15 mouse cellular contexts compared by ENCODE assay signal in the genomic region with DNA sequence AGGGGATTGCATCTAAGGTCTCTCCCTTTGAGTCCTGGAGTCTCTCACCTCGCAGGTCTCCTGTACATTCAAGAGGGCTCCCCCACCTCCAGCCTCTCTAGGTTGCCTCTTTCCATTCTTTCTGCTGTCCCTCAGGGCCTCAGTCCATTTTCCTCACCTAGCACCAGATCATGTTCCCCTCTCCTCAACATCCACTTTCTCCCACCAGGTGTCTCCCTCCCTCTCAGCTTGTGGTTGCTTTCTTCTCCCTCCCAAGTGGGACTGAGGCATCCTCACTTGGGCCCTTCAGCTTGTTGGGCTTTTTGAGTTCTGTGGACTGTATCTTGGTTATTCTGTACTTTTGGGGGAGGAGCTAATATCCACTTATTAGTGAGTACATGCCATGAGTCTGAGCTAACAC.
DNase-seq lines count a peak whose midpoint lies in the region; ATAC-seq and TF ChIP-seq lines count a peak whose summit lies in the region.
"Had no signal": no experiment of that assay in that cellular context is flagged by ENCODE, and none has a peak within 500 bp of the region (broad histone marks: within the 10 kb centered on the region; RNA-seq: fewer than 3 reads in every experiment).

No protein-coding gene starts in this region.

- no peak overlapping the region for H3K27ac ChIP-seq in liver, postnatal 0 days (ENCODE audit: low read depth)
- H3K27ac ChIP-seq in ES-E14 (ENCODE audit: insufficient read depth, low read depth, low read length, poor library complexity, severe bottlenecking) = no peak overlapping the region
- no peak overlapping the region for H3K27ac ChIP-seq in stomach, postnatal 0 days (replicated peaks)
- H3K27ac ChIP-seq: embryonic facial prominence, embryonic 15.5 days; hindbrain, embryonic 14.5 days had no signal

- no peaks in the 10 kb centered on the region for H3K9me3 ChIP-seq in liver, postnatal 0 days (ENCODE audit: low read length)
- H3K9me3 ChIP-seq in ES-E14 (ENCODE audit: control insufficient read depth, insufficient read depth, low read depth, low read length) = no peaks in the 10 kb centered on the region
- H3K9me3 ChIP-seq in stomach, postnatal 0 days (ENCODE audit: control insufficient read depth, low read length) = no peaks in the 10 kb centered on the region
- H3K9me3 ChIP-seq: embryonic facial prominence, embryonic 15.5 days had no signal

- H3K27me3 ChIP-seq in liver, postnatal 0 days (ENCODE audit: insufficient read depth, low read length) = no peaks in the 10 kb centered on the region
- no peaks in the 10 kb centered on the region for H3K27me3 ChIP-seq in stomach, postnatal 0 days (ENCODE audit: control insufficient read depth, insufficient read depth, low read length)
- H3K27me3 ChIP-seq: embryonic facial prominence, embryonic 15.5 days had no signal

- peak; percentile 3 for DNase-seq in adrenal gland, postnatal 14 days
- no peak for DNase-seq in adrenal gland, adult (ENCODE audit: inconsistent age in 2 of 2, low spot score in 1 of 2)
- DNase-seq in liver, postnatal 0 days = no peak
- no peak for DNase-seq in liver
- DNase-seq in ES-E14 (ENCODE audit: low read depth, low spot score) = peak; percentile 26
- DNase-seq in stomach, postnatal 0 days (ENCODE audit: low spot score) = no peak
- no peak for DNase-seq in gastrocnemius, postnatal 10 days
- DNase-seq in urinary bladder, adult 2 months (ENCODE audit: low spot score) = no peak
- DNase-seq: adrenal gland, postnatal 36 days; gastrocnemius, postnatal 25 days; kidney, postnatal 10 days; right cerebral cortex, postnatal 25 days had no signal

- ATAC-seq in liver, postnatal 0 days = no peak
- ATAC-seq in stomach, postnatal 0 days (ENCODE audit: low FRiP score, low TSS enrichment) = no peak
- ATAC-seq: forebrain, embryonic 14.5 days had no signal

- in situ Hi-C loops in ES-E14 (cut with MboI; ENCODE audit: low sequenced_read_pairs in 2 of 2, unreplicated experiment in 2 of 2) = no loop called here

- no peak for TF ChIP-seq EP300 in liver, postnatal 0 days (IDR thresholded peaks at IDR 0.05; ENCODE audit: low read depth)
- TF ChIP-seq EP300 in stomach, postnatal 0 days (optimal IDR thresholded peaks at IDR 0.05) = no peak

- no peaks in the 10 kb centered on the region for H3K36me3 ChIP-seq in liver, postnatal 0 days (replicated peaks; ENCODE audit: insufficient read depth, low read length)
- H3K36me3 ChIP-seq in ES-E14 (ENCODE audit: control insufficient read depth, insufficient read depth, low read length, poor library complexity, severe bottlenecking) = no peaks in the 10 kb centered on the region
- H3K36me3 ChIP-seq in stomach, postnatal 0 days (ENCODE audit: control insufficient read depth, insufficient read depth, low read length) = no peaks in the 10 kb centered on the region
- H3K36me3 ChIP-seq: embryonic facial prominence, embryonic 15.5 days had no signal

- H3K4me1 ChIP-seq in liver, postnatal 0 days (ENCODE audit: insufficient read depth) = no peaks in the 10 kb centered on the region
- H3K4me1 ChIP-seq in ES-E14 (ENCODE audit: control insufficient read depth in 2 of 2, insufficient read depth in 2 of 2, low read length in 2 of 2, poor library complexity in 1 of 2) = no peaks in the 10 kb centered on the region
- no peaks in the 10 kb centered on the region for H3K4me1 ChIP-seq in stomach, postnatal 0 days (replicated peaks; ENCODE audit: control insufficient read depth, insufficient read depth)
- H3K4me1 ChIP-seq: embryonic facial prominence, embryonic 15.5 days had no signal

- no peak overlapping the region for H3K4me3 ChIP-seq in liver, postnatal 0 days (ENCODE audit: low read depth, low read length)
- no peak overlapping the region for H3K4me3 ChIP-seq in ES-E14 (ENCODE audit: insufficient read depth in 1 of 2, low read depth in 1 of 2, low read length in 2 of 2, poor library complexity in 1 of 2, severe bottlenecking in 1 of 2)
- H3K4me3 ChIP-seq in stomach, postnatal 0 days (ENCODE audit: low read depth, low read length) = no peak overlapping the region
- H3K4me3 ChIP-seq: embryonic facial prominence, embryonic 15.5 days had no signal

- H3K9ac ChIP-seq in liver, postnatal 0 days (replicated peaks) = no peak overlapping the region
- H3K9ac ChIP-seq in ES-E14 (ENCODE audit: insufficient read depth, low read depth, low read length, poor library complexity, severe bottlenecking) = no peak overlapping the region
- H3K9ac ChIP-seq in stomach, postnatal 0 days (ENCODE audit: low read length) = no peak overlapping the region
- H3K9ac ChIP-seq: embryonic facial prominence, embryonic 15.5 days; hindbrain, embryonic 14.5 days had no signal

- WGBS in liver, postnatal 0 days (ENCODE audit: insufficient replicate concordance) = 45% methylated on average over 1 of the region's 1 CpGs
- 67% methylated on average over 1 of the region's 1 CpGs for WGBS in stomach, postnatal 0 days

- H3K4me2 ChIP-seq in liver, postnatal 0 days (ENCODE audit: low read depth, low read length) = no peak overlapping the region
- H3K4me2 ChIP-seq in stomach, postnatal 0 days (replicated peaks; ENCODE audit: low read depth) = no peak overlapping the region
- H3K4me2 ChIP-seq: embryonic facial prominence, embryonic 15.5 days; hindbrain, embryonic 14.5 days had no signal

- TF ChIP-seq CTCF in liver, postnatal 0 days (IDR thresholded peaks at IDR 0.05; ENCODE audit: low read depth) = peak; percentile 30
- TF ChIP-seq CTCF in stomach, postnatal 0 days (IDR thresholded peaks at IDR 0.05; ENCODE audit: low read depth) = peak; percentile 50

TF ChIP-seq in ES-E14, 5 proteins besides CTCF, POLR2A, EP300 and RAD21:
- no peak for TF ChIP-seq MAFK (IDR thresholded peaks at IDR 0.05; ENCODE audit: insufficient read depth, low read depth, low read length)
- TF ChIP-seq CHD2 (IDR thresholded peaks at IDR 0.05; ENCODE audit: low read depth, low read length) = no peak
- no peak for TF ChIP-seq HCFC1 (IDR thresholded peaks at IDR 0.05; ENCODE audit: borderline replicate concordance, insufficient read depth, low read length)
- peak; percentile 42; the same call in 1 of the 2 replicates for TF ChIP-seq ZC3H11A (IDR thresholded peaks at IDR 0.05; ENCODE audit: borderline replicate concordance, low read depth, low read length)

Comparison
In these comparisons a context has a peak if more than half of its experiments do, and no peak if none do; other contexts are left out.
1. DNase-seq: peak in adrenal gland, postnatal 14 days (single experiment) and ES-E14 (single experiment); none in adrenal gland, adult (0 of 2), liver, postnatal 0 days (single experiment), liver (single experiment), stomach, postnatal 0 days (single experiment), gastrocnemius, postnatal 10 days (single experiment) and urinary bladder, adult 2 months (single experiment).